Mouse (Mus musculus): Measurements from ENCODE around the gene Zfp687. TPM values are rescaled to one million over a fixed set of nuclear protein-coding genes. Genes with fewer than 3 reads are reported as not detected.
"Not testable (repeated sequence)": the region's sequence is repeated elsewhere in the genome, so short reads cannot be mapped to it uniquely, and the experiment has no call there.

Zfp687 gene
- polyA plus RNA-seq, 1 experiment from 2014 or later, result 41.3 TPM

DNA sequence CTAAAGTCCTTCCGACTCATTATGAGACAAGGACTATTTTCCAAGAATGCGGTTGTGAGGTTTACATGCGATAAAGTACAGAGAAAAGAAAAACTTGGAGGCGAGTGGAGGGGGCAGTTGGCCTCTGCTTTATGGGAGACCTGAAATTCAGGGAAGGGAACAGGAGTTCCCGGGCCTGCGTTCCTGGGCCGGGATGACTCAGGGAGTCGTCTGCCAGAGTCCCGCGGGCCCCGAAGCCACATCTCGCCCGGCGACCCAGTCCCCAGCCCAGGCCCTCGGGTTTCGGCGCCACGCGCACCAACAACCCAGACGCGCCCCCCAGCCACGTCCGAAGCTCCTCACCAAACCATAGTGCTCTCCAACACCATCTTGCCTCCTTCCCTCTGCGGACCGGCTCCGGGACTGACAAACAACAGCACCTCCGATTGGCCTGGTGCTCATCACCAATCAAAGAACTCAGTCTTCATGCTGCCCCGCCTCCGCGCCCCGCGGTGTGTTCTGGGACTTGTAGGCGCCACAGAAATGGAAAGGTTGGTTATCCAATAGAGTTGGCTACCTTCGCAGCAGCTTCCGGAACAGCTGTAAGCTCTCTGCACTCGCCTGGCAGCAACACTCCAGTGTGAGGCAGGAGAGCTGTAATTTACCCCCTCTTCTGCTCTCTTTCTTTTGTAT lies 27.1 kb upstream of the Zfp687 start, which contains the start of gene Psmd4:
Gene Psmd4, minus strand, starts transcription at position 449 of the 672 bp plus-strand sequence.
- no peaks in the 10 kb centered on the region for H3K27me3 ChIP-seq
- WGBS, result under 1% methylated on average over 36 of the region's 36 CpGs
- peak within 1 kb of the TSS; percentile 75 for H3K4me2 ChIP-seq (replicated peaks)
- peaks cover 11% of the 10 kb centered on the region for H3K4me1 ChIP-seq
- H3K36me3 ChIP-seq, result 0 out of 2 replicates have a peak, but pooled peaks cover 10% of the 10 kb centered on the region
- H3K9ac ChIP-seq (replicated peaks), result peak within 1 kb of the TSS; percentile 93
- H3K9me3 ChIP-seq, result no peaks in the 10 kb centered on the region
- H3K27ac ChIP-seq (replicated peaks), result 0 out of 2 replicates have a peak within 1 kb of the TSS, but pooled peaks have one; percentile 46
- H3K4me3 ChIP-seq, result peak within 1 kb of the TSS; percentile 89
- ATAC-seq (ENCODE audit: low FRiP score, low read depth), result peak; percentile 99

DNA sequence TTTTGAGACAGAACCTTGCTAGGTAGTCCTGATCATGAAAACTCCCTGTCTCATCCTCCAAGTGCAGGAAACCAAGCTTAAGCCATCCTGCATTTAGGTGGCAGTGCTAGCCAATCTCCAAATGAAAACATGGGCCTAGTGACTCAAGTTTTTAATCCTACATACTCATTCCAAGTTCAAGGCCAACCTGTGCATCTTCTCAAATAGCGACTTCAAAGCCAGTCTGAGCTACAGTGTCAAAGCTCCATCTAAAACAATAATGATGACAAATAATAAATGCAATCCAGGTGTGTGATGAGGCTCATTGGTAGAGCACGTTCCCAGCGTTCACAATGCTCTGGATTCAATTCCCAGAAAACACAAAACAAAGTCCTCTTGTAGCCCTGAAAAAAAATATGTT lies 26.4 kb upstream of the Zfp687 start:
- ATAC-seq (ENCODE audit: low FRiP score, low read depth), result no peak
- Histone ChIP-seq H3K4me2 (replicated peaks) (peak overlapping the region; percentile 75), H3K9me3 (no peaks in the 10 kb centered on the region), H3K4me3 (peak overlapping the region; percentile 89), H3K27me3 (no peaks in the 10 kb centered on the region), H3K4me1 (peaks cover 11% of the 10 kb centered on the region), H3K36me3 (peaks cover 11% of the 10 kb centered on the region), H3K27ac (replicated peaks) (no peak overlapping the region), H3K9ac (replicated peaks) (peak overlapping the region; percentile 93)
- WGBS, result 12% methylated on average over 3 of the region's 3 CpGs

DNA sequence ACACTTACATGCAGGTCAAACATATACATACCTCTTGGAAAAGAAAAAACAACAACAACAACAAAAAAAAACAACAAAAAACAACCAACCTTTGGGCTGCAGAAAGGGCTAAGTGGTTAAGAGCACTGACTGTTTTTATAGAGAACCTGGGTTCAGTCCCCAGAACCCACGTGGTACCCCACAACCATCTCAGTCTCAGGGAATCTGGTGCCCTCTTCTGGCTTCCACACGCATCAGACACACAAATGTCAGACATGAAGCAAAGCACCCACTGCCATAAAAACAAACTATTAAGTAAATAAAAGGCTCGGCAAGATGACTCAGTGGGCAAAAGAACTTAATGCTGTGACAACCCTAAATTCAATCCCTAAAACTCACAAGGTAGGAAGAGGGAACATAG lies 14.7 kb upstream of the Zfp687 start:
- 78% methylated on average over 3 of the region's 3 CpGs for WGBS
- ATAC-seq (ENCODE audit: low FRiP score, low read depth), result no peak
- peaks cover 52% of the 10 kb centered on the region for H3K36me3 ChIP-seq

DNA sequence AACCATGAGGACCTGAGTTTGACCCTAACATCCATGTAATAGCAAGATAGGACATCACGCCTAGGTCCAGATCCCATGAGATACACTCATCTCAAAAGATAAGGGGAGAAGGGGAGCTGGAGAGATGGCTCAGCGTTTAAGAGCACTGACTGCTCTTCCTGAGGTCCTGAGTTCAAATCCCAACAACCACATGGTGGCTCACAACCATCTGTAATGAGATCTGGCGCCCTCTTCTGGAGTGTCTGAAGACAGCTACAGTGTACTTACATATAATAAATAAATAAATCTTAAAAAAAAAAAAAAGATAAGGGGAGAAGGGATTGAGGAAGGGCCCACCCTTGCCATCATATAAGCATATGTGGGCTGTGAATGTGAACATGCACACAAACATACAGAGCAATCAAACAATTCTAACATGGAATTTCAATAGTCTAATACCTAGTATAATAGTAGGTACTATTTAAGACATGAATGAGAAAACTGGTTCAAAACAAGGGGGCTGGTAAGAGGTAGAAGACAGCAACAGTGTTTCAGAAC lies 14.1 kb upstream of the Zfp687 start:
- H3K27me3 ChIP-seq; ATAC-seq (ENCODE audit: low FRiP score, low read depth); H3K9me3 ChIP-seq; H3K4me1 ChIP-seq; H3K9ac ChIP-seq (replicated peaks); H3K27ac ChIP-seq (replicated peaks); H3K4me2 ChIP-seq (replicated peaks); H3K4me3 ChIP-seq: not testable (repeated sequence)
- H3K36me3 ChIP-seq, result peaks cover 46% of the 10 kb centered on the region
- 76% methylated on average over 3 of the region's 3 CpGs for WGBS

More for the DNA sequence above, 14.7 kb upstream of the Zfp687 start:
- Histone ChIP-seq H3K27ac (replicated peaks) (no peak overlapping the region), H3K9me3 (no peaks in the 10 kb centered on the region), H3K4me2 (replicated peaks) (no peak overlapping the region), H3K4me1 (peaks cover 2% of the 10 kb centered on the region; the same call in 1 of the 2 replicates), H3K4me3 (no peak overlapping the region), H3K27me3 (no peaks in the 10 kb centered on the region), H3K9ac (replicated peaks) (no peak overlapping the region)

DNA sequence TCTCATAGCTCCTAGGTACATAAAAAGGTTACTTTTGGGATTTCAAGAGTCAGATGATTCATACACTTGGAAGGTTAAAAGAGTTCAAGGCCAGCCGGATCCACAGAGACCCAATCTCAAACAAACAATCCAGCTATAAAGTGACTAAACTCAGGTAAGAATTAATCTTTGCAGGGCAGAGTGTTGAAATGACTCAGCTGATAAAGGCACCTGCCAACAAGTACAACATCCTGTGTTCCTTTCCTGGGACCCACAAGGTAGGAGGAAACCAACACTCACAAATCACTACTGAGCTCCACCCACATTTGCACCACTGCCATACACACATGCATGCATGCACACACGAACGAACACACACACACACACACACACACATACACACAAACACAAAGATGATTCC lies 13.4 kb upstream of the Zfp687 start:
- Histone ChIP-seq H3K36me3 (peaks cover 39% of the 10 kb centered on the region), H3K9me3 (no peaks in the 10 kb centered on the region), H3K4me2 (replicated peaks) (no peak overlapping the region), H3K4me1 (peaks cover 6% of the 10 kb centered on the region; the same call in 1 of the 2 replicates), H3K9ac (replicated peaks) (no peak overlapping the region), H3K4me3 (no peak overlapping the region), H3K27me3 (no peaks in the 10 kb centered on the region), H3K27ac (replicated peaks) (no peak overlapping the region)
- 93% methylated on average over 3 of the region's 3 CpGs for WGBS
- no peak for ATAC-seq (ENCODE audit: low FRiP score, low read depth)

DNA sequence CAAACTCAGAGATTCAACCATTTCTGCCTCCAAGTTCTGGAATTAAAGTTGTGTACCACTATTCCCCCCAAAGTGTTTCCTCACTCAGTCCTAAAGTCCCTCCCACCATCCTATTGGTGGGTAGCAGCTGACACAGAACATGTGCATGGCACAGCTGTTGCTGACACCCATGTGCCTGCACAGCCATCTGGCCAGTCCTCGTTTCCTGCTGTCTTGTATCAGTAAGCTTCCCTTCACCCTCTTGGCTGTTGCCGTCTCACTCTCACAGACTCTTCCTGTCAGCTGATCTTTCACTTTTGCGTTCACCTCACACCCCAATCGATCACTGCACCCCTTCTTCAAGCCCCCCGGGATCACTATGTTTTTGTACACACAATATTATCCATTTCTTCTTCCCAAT lies 12.5 kb upstream of the Zfp687 start:
- Histone ChIP-seq H3K36me3 (peaks cover 30% of the 10 kb centered on the region), H3K4me3 (no peak overlapping the region), H3K27me3 (no peaks in the 10 kb centered on the region), H3K4me1 (peaks cover 6% of the 10 kb centered on the region; the same call in 1 of the 2 replicates), H3K27ac (replicated peaks) (peak overlapping the region; percentile 7), H3K4me2 (replicated peaks) (no peak overlapping the region), H3K9ac (replicated peaks) (no peak overlapping the region), H3K9me3 (no peaks in the 10 kb centered on the region)
- no peak for ATAC-seq (ENCODE audit: low FRiP score, low read depth)
- WGBS, result 75% methylated on average over 5 of the region's 5 CpGs

DNA sequence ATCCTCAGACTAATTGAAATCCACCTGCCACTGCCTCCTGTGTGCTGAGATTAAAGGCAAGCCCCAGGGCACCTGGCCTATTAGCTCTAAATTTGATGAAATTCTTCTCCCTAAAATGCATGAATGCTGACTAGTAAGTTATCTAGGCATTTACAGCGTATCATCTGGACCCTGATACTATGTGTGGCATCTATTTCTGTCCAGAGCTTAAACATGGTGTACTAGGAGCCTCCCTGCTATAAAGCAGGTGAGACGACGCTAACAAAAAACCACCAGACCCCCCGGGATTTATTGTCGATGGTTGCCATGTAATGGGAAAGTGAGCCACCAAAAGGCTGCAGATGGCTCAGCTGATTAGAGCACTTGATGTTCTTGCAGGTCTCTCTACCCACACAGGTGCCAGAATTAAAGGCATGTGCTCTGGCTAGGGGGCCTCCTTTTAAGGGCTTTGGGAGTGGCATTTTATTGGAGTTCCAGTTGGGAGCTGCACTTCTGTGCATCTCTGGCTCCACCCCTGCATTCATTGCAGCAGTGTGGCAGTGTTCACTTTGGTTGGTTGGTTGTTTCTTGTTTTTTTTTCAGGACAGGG lies 11.9 kb upstream of the Zfp687 start:
- peak overlapping the region; percentile 7; the same call in 1 of the 2 replicates for H3K27ac ChIP-seq (replicated peaks)
- no peak overlapping the region for H3K4me3 ChIP-seq
- peaks cover 6% of the 10 kb centered on the region; the same call in 1 of the 2 replicates for H3K4me1 ChIP-seq
- H3K36me3 ChIP-seq, result peaks cover 25% of the 10 kb centered on the region
- 64% methylated on average over 5 of the region's 5 CpGs for WGBS
- H3K9ac ChIP-seq (replicated peaks), result no peak overlapping the region
- no peaks in the 10 kb centered on the region for H3K9me3 ChIP-seq
- no peaks in the 10 kb centered on the region for H3K27me3 ChIP-seq
- ATAC-seq (ENCODE audit: low FRiP score, low read depth), result no peak
- no peak overlapping the region for H3K4me2 ChIP-seq (replicated peaks)

DNA sequence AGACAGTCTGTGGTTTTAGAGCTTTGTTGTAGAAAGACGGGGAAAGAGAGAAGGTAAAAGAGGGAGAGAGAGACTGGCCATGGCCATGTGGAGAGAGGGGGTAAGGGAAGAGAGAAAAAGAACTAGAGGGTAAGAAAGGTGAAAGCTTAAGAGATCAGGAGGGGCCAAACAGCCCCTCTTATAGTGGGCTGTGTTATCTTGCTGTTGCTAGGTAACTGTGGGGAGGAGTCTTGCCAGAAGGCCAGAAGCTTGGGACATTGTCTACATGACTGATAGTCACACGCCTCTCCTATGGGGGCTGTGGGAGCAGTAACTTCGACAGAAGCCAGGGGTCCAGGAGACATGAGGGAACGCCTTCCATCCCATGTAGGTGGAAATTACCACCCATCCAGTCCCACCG lies 10.0 kb upstream of the Zfp687 start:
- no peak overlapping the region for H3K27ac ChIP-seq (replicated peaks)
- H3K27me3 ChIP-seq, result no peaks in the 10 kb centered on the region
- 52% methylated on average over 5 of the region's 5 CpGs for WGBS
- H3K4me3 ChIP-seq, result no peak overlapping the region
- H3K9me3 ChIP-seq, result no peaks in the 10 kb centered on the region
- no peak overlapping the region for H3K4me2 ChIP-seq (replicated peaks)
- ATAC-seq (ENCODE audit: low FRiP score, low read depth), result no peak
- 0 out of 2 replicates have a peak, but pooled peaks cover 11% of the 10 kb centered on the region for H3K36me3 ChIP-seq
- H3K9ac ChIP-seq (replicated peaks), result no peak overlapping the region
- peaks cover 6% of the 10 kb centered on the region; the same call in 1 of the 2 replicates for H3K4me1 ChIP-seq

DNA sequence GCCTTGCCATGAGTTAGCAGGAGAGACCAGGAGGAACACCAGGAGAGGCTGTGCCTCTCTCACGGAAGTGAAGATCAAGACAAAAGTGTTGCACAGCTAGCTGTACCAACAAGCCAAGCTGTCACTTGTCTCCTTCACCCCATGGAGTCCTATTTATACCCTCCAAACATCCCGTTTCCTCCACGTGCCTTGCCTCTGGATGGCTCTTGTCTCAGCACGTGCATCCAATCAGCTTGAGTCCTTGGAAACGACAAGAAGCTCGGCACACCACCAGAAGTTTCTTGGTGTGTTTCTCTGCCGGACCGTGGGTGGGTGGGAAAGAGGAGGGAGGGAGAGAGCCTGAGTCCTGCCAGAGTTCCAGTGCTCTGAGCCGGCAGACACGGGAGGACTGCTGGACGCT lies 9.3 kb upstream of the Zfp687 start:
- no peak overlapping the region; the same call in 1 of the 2 replicates for H3K27ac ChIP-seq (replicated peaks)
- ATAC-seq (ENCODE audit: low FRiP score, low read depth), result no peak
- peaks cover 6% of the 10 kb centered on the region; the same call in 1 of the 2 replicates for H3K4me1 ChIP-seq
- 33% methylated on average over 11 of the region's 11 CpGs for WGBS
- H3K4me3 ChIP-seq, result no peak overlapping the region
- no peaks in the 10 kb centered on the region for H3K27me3 ChIP-seq
- H3K9ac ChIP-seq (replicated peaks), result no peak overlapping the region
- H3K36me3 ChIP-seq, result 0 out of 2 replicates have a peak, but pooled peaks cover 6% of the 10 kb centered on the region
- no peaks in the 10 kb centered on the region for H3K9me3 ChIP-seq
- H3K4me2 ChIP-seq (replicated peaks), result no peak overlapping the region

DNA sequence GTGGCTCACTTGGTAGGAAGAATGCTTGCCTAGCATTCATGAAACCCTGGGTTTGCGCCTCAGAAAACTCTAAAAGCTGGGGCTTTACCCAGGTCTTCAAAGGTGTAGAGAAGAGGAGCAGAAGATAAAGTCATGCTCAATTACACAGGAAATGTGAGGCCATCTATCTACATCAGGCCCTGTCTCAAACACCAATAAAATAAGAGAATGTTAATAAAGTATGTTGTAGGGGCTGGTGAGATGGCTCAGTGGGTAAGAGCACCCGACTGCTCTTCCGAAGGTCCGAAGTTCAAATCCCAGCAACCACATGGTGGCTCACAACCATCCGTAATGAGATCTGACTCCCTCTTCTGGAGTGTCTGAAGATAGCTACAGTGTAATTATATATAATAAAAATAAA lies 5.7 kb upstream of the Zfp687 start:
- not testable (repeated sequence) for ATAC-seq (ENCODE audit: low FRiP score, low read depth)
- 97% methylated on average over 5 of the region's 5 CpGs for WGBS

DNA sequence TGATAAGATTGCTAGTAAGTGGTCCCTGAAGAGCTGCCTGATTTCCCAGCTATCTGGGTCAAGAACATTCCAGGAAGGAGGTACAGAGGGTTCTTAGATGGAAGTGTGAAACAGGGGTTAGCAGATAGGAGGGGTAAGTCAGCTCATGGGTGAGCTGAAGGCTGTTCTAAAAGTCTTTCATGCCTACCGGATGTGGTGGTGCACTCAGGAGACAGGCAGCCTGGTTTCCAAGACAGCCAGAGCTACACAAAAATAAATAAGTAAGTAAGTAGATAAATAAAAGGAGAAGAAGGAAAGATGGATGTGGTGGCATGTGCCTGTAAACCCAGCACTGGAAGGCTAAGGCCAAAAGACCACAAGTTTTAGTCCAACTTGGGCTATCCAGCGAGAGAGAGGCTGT lies 3.5 kb upstream of the Zfp687 start:
- Histone ChIP-seq H3K4me2 (replicated peaks) (no peak overlapping the region), H3K27me3 (no peaks in the 10 kb centered on the region), H3K4me3 (no peak overlapping the region), H3K27ac (replicated peaks) (no peak overlapping the region), H3K36me3 (0 out of 2 replicates have a peak, but pooled peaks cover 4% of the 10 kb centered on the region), H3K4me1 (peaks cover 17% of the 10 kb centered on the region), H3K9ac (replicated peaks) (no peak overlapping the region), H3K9me3 (no peaks in the 10 kb centered on the region)
- ATAC-seq (ENCODE audit: low FRiP score, low read depth), result no peak
- WGBS, result 85% methylated on average over 2 of the region's 2 CpGs

More for the DNA sequence above, 5.7 kb upstream of the Zfp687 start:
- not testable (repeated sequence) for H3K4me3 ChIP-seq; H3K27ac ChIP-seq (replicated peaks); H3K9me3 ChIP-seq; H3K4me2 ChIP-seq (replicated peaks); H3K9ac ChIP-seq (replicated peaks); H3K27me3 ChIP-seq; H3K36me3 ChIP-seq
- H3K4me1 ChIP-seq, result peaks cover 14% of the 10 kb centered on the region

DNA sequence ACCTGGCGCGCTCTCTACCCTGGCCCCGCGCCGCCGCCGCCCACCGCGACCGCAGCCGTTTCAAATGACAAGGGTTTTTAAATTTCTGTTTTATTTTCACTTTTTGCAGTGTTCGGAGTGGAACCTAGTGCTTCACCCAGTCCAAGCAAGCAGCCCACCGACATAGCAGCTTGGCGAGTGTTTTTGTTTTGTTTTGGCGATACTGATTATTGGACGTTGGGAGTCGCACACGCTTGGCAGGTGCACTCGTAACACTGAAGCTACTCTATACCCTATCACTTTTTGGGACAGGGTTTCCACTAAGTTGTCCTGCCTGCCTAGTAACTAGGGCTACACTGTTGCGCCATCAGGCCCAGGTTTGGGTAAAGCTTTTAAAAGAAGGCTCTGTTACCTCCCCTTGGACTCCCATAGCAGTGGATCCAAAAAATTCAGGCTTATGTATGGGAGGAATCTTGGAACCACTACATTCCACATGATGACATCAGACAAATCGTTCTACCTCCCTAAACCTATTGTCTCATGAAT lies 1.3 kb upstream of the Zfp687 start:
- peak overlapping the region; percentile 88 for H3K27ac ChIP-seq (replicated peaks)
- H3K9ac ChIP-seq (replicated peaks), result peak overlapping the region; percentile 59
- WGBS, result 6% methylated on average over 21 of the region's 21 CpGs
- peaks cover 11% of the 10 kb centered on the region for H3K36me3 ChIP-seq
- H3K9me3 ChIP-seq, result no peaks in the 10 kb centered on the region
- H3K4me2 ChIP-seq (replicated peaks), result peak overlapping the region; percentile 84
- peak overlapping the region; percentile 88 for H3K4me3 ChIP-seq
- H3K27me3 ChIP-seq, result no peaks in the 10 kb centered on the region
- H3K4me1 ChIP-seq, result peaks cover 26% of the 10 kb centered on the region
- no peak for ATAC-seq (ENCODE audit: low FRiP score, low read depth)

All from midbrain, embryonic 12.5 days (tissue).